Mouse (Mus musculus) brain, embryonic 18.5 days (tissue): ENCODE results near the gene Arrdc2.

Experiments used
- DNase-seq: peaks from one replicate; pipeline ENCODE4 v3.0.0-alpha.2; 2012; ENCODE audit warnings: low read depth, low spot score

Gene Arrdc2

DNA sequence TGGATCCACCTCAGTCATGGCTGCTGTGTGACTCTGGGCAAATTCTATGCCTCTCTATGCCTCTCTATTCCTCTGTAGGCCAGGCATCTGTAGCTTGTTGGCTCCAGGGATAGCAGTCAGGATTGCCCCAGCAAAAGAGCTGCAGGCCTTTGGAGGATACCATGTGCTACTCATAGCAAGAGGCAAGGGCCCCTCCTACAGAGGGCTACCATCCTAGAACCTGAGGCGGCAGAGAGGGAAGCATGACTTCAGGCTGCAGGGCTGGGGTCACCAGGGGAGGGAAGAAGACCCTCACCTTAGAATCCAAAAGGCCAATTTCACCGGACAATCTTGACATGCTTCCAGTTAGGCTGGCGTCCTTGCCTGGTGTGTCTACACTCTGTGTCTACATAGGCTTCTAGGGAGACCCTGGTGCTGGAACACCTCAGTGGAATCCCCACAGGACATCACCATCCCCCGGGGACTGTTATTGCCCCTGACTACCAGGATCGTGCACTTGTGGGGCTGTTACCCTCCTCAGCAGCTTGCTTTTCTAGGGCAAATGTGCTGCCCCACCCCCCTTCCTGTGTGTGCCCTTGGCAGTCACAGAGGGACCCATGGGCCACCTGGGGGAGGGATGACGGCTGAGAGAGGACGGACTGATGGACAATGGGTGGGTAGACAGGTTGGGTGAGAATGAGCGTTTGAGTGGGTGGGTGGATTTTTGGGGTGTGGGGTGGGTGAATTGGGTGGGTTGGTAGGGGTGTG lies 30.4 kb downstream of the Arrdc2 start:
- DNase-seq, result no peak

GRCm38 (mm10) chr8:70808239-70808638 lies 31.3 kb downstream of the Arrdc2 start, which contains the start of gene Il12rb1:
TSS of gene Il12rb1 (plus strand) at chr8:70808449.
- no peak for DNase-seq

- no peak for DNase-seq
Measured at GRCm38 (mm10) chr8:70807304-70807703, 32.2 kb downstream of the Arrdc2 start.

- DNase-seq, result no peak
Measured at GRCm38 (mm10) chr8:70806541-70806940, 33.0 kb downstream of the Arrdc2 start.

- DNase-seq, result no peak
Measured at GRCm38 (mm10) chr8:70804481-70805206, 34.9 kb downstream of the Arrdc2 start, which contains the start of gene Mast3. TSS of gene Mast3 (minus strand) at chr8:70805054.

DNA sequence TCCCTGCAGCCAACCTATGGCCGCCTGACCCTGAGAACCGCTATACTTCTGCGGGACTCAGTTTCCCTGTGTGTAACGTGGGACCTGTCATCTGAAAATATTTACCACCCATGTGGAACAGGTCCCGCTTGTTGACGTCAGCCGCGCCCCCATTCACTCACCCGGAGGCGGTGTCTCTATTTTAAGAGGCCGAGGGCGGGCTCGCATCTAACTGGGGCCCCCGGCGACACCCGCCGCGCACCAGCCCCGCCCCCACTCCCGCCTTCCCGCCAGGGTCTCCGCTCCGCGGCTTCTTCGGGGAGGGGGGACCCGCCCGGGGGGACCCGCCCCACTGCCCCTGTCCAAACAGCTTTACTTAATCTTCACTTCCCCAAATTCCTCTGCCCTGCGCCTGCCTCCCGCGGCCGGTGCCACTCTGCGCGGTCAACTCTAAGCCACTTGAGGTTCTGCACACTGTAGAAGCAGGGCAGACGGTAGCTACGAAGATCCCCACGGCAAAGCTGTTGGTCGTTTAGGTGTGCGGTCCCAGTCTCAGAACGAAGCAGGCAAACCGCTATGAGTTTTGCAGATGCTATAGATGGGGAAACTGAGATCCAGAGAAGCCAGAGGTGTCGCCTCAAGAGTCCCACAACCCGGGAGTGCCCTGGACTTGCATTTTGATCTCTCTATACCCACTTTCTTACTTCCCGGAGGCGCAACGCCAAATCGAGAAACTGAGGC lies 35.6 kb downstream of the Arrdc2 start:
- no peak for DNase-seq

DNA sequence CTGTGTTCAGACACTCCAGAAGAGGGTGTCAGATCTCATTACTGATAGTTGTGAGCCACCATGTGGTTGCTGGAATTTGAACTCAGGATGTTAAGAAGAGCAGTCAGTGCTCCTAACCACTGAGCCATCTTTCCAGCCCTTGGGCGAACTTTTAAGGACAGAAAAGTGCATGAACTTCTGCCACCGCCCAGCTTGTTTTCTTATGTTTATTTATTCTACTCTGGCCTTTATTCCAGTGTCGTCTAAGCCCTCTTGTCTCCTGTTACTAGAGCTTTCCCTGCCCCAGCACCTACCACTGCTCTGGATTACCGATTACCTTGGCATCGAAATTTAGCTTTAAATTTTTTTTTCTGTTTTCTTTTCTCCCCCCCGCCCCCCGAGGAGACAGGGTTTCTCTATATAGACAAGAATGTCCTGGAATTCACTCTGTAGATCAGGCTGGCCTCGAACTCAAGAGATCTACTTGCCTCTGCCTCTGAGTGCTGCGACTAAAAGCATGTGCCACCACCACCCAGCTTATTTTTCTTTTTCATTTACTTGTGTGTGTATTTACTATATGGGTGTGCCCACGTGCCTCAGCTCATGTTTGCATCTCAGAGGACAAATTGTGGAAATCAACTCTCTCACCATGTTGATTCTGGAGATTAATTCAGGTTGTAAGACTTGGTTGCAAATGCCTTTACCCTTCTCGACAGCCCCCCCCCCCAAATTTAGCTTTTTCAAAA lies 36.6 kb downstream of the Arrdc2 start:
- no peak for DNase-seq

DNA sequence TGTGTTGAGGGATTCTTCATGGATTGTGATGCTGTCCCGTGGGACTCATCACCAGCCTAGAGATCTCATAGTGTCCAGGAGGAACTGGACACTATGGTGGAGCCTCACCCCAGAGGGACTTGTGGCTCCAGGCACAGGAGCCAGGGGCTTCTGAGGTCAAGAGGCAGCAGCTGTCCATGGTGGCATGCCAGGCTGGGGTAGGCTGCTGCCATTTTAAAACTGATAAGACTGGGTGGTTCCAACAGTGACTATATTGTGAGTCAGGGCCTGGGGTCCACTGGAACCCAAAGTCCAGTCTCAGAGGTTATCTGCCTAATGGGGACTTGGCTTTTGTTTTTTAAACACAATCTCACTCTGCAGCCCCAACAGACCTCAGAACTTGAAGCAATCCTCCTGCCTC lies 37.7 kb downstream of the Arrdc2 start:
- no peak for DNase-seq

DNA sequence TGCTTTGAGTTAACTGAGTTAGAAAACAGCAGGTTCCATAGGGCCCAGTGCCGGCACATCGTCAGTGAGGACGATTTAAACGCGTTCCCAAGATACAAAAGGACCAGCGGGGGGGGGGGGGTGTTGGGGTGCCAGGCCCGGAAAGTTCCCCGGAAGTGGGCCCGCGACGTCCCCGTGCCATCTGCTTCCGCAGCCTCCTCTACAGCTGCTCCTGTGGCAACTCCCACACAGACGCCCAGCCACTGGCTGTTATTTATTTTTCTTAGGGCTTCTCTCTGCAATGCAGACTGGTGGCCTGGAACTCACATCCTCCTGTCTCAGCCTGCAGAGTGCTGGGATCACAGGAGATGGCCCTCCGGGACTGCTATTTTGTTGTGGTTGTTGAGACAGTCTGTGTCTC lies 38.4 kb downstream of the Arrdc2 start:
- DNase-seq, result no peak

DNA sequence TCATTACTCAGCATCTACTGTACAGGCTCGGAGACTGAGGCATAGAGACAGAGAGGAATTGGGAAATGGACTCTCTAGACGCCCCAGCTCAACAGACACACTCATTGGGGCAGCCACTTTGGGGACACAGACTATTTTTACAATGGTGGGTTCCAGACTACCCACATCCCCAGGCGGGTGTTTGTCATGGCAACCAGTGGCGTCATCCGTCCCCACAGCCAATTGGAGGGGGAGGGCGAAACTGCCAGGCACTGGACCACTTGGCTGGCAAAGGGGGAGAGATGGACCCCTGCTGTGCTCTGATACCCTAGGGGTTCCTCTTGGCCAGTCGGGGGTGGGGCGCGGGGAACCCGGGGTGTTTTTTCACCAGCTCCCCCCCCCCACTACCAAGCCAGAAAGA lies 38.9 kb downstream of the Arrdc2 start:
- DNase-seq, result no peak

- no peak for DNase-seq
Measured at GRCm38 (mm10) chr8:70798281-70798680, 41.2 kb downstream of the Arrdc2 start.

GRCm38 (mm10) chr8:70797081-70798070 lies 42.1 kb downstream of the Arrdc2 start:
- peak; percentile 92 for DNase-seq

GRCm38 (mm10) chr8:70796403-70797080 lies 43.0 kb downstream of the Arrdc2 start:
- no peak for DNase-seq

- DNase-seq, result no peak
Measured at GRCm38 (mm10) chr8:70795370-70795769, 44.1 kb downstream of the Arrdc2 start.

DNA sequence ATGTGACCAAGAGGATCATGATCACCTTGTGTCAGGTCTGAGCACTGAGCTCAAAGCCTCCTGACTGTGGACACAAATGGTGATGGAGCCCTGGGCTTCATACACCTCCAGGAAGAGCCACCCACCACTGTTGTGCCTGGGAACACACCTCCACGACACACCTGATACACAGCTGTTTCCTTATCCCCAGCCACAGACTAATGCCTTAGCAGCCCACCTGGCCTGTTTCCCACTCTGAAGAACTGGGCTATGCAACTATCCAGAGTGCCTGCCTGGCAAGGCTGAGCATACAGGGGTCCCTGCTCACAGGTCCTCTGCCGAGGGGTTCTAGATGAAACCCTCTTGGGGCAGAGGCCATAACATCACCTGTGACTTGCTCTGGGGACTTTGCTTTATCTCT lies 45.3 kb downstream of the Arrdc2 start:
- DNase-seq, result no peak

- no peak for DNase-seq
Measured at GRCm38 (mm10) chr8:70792700-70793099, 46.8 kb downstream of the Arrdc2 start.

DNA sequence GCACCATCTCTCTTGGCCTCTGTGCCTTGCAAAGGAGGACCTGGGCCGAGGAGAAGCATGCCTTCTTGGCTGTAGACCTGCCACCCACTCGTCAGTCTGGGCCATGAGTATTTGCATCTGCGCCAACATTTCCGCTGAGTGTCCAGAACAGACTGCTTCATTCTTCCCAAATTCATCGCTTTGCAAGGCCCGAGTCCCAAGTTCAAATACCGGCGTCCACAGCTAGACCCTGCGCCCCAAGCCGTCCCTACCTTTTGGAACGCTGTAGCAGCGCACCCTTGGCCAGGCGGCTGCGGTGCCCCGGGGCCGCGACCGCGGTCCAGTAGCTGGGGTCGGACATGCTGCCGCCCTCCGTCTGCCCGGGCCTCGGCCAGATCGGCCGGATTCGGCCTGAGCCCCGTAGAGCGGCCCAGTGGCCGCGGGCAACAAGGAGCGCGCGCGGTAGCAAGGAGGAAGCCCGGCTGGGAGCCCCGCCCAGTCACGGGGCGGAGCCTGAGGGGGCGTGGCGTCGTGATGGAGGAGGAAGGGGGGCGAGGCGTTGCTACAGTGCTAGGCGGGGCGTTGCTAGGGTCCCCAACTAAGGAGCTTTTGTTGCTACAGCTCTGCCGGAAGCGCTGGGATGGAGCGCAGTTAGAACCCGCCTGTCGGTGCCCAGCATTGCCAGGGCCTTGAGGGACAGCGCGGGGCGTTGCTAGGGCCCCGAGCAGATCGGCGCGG lies 47.4 kb downstream of the Arrdc2 start:
- DNase-seq, result peak; percentile 88

- DNase-seq, result no peak
Measured at GRCm38 (mm10) chr8:70791294-70791701, 48.2 kb downstream of the Arrdc2 start.

GRCm38 (mm10) chr8:70790846-70791245 lies 48.7 kb downstream of the Arrdc2 start:
- DNase-seq, result no peak
